ENCODE assay signal across 1 mouse cellular context in the genomic region with DNA sequence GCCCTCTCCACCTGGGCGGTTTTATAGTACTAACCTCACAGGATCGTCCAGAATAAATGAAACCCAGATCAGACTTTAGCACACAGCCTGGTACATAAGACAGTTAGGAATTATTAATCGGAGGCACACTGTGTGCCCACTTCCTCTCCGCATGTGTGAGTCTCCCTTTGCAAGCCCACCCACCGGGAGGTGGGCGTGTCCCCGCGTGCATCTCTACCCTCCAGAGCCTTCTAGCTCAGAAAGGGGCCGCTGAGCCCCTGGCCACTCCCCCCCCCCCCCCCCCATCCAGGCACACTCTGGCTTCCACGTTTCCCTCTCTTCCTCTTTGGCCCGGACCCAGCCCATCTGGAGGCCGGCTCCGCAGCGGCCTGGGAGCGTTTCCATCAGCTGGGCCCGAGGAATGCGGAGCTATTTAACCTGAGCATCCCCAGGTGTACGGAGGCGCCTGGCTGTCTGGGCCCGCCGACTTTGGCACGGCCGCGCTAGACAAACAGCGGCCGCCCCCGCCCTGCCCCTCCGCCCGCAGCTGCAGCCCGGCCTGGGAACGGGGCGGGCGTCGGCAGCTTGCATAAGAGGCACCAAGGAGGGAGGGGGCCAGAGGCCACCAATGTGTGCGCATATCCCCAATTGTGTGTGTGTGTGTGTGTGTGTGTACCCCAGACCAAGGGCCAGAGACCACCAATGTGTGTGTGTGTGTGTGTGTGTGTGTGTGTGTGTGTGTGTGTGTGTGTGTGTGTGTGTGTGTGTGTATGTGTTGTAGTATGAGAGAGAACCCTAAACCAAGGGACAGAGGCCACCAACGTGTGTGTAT.
TF ChIP-seq lines count a peak whose summit lies in the region.

No protein-coding gene starts in this region.

TF ChIP-seq in MEL, 35 proteins besides CTCF, POLR2A, EP300 and RAD21 (continued from another document):
- TF ChIP-seq POLR2AphosphoS2 (IDR thresholded peaks at IDR 0.05; ENCODE audit: low read length) (no peak), TAL1 (IDR thresholded peaks at IDR 0.05; ENCODE audit: low read length) (peak; percentile 10; the same call in 1 of the 2 replicates), ETS1 (IDR thresholded peaks at IDR 0.05; ENCODE audit: low read depth, low read length) (0 out of 2 replicates have a peak, but pooled peaks have one; percentile 36), SMC3 (IDR thresholded peaks at IDR 0.05; ENCODE audit: low read depth, low read length) (no peak)
